Mouse (Mus musculus) cerebellum, postnatal 14 days (tissue): ENCODE data around the gene Xk.
"Not testable (repeated sequence)": the region's sequence is repeated elsewhere in the genome, so short reads cannot be mapped to it uniquely, and the experiment has no call there.

ENCODE experiments used
- DNase-seq, 2 experiments: peaks; one replicate each; pipeline ENCODE4 v3.0.0; 2021; ENCODE audit warnings: mixed read lengths in 2 of 2

The Xk gene

GRCm38 (mm10) chrX:9272460-9273361, at the start of gene Xk:
Gene Xk, plus strand, starts transcription at chrX:9272756.
- peak; percentile 67 to 70 for DNase-seq

GRCm38 (mm10) chrX:9227105-9227504, 45.5 kb upstream of the Xk start:
- peak; percentile 12 to 15 for DNase-seq

- DNase-seq = peak; percentile 43 to 53
These were observed 31.6 kb upstream of the Xk start for GRCm38 (mm10) chrX:9240737-9241591.

DNA sequence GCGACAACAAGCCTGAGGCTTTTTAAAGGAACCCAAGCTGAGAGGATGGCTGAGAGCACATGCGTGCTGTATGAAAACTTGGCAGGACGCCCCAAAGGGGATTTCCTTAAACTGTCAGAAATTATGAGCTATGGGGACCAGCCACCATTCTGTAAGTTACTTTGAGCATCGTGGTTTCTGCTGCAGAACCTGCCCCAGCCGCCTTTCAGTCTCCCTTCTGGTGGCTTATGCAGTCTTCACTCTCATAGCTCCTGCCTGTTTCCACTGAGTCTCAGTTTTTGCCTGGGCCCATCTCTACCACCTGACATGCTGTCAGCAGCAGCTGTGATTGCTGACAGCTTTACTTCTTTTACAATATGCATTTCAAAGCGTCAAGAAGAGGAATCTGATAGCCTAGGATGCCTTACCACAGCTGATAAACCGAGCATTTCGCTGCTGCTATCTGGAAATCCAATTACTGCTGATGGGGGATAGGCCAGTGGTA, 29.1 kb upstream of the Xk start:
- DNase-seq = peak; percentile 34 to 51

GRCm38 (mm10) chrX:9244603-9245336, 27.8 kb upstream of the Xk start:
- DNase-seq = no peak

DNA sequence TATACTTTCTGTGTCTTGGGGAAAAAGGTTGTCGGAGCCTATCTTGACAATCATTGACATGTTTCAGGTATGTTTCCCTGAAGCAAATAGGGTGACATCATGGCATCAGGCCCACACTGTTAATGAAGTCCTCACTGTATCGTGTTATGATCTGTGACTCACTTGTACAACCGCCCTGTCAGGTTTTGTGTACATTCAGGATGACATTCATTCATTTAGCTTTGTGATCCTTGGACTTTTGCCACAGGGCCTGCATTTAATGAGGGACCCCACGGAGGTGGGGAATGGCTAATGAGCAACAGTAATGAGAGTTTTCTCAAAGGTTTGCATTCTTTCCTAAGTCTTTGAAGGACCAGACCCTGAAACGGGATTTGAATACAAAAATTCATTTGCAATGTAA, 23.6 kb upstream of the Xk start:
- DNase-seq = no peak

DNA sequence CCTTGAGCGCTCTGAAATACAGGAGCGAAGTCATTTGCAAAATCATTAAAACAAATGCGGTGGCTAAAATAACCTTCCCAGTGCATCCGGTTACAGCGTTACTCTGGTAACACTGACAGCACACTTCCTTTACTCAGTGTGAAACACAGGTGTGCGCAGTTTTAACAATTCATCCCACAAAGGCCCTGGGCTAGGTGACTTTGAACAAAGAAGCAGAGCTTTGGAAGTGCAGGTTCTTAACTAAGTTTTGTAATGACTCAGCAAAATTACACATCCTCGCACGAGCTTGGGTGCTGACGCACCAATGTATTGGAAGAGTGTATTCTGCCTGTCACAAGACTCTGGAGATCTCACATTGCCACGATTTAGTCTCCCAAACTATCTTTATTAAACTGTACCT, 18.6 kb upstream of the Xk start:
- DNase-seq = no peak

DNA sequence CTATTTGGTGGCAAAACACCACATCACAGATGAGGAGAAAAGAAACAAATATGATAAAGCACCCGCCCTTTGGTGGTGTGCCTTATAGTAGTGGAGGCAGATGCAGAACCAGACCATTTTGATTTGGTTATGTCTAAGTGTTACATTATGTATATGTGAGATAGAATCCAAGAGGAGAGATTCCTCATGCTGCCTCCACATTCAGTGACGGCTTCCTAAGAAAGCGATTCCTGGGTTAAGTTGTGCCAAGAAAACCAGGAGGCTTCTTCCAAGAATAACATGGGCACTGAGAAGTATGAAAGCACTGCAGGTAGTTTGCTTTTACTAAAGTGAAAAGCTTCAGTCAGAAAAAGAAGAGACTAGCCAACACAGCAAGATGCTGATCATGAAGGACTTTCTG, 17.7 kb upstream of the Xk start:
- no peak for DNase-seq

DNA sequence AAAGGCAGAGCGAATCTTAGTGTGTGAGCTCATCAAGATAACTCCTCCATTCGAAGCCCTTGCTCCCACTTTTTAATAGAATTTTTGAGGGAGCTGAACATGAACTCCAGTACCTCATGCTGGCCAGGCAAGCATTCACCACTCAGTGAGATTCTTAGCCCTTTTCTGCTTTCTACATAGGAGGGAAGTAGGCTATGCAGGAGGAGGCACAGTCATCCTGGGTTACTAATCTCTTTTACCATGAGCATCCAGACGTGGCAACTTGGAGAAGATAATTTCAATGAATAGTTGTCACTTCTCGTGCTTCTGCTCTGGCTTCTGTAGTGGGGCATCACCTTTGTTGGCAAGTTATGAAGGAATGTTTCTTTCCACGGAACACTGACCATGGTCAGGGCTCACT, 15.8 kb upstream of the Xk start, which contains the start of gene Gm14862:
Gene Gm14862, minus strand, starts transcription at position 134 of the 400 bp plus-strand sequence.
- no peak for DNase-seq

- no peak for DNase-seq
These were observed 14.7 kb upstream of the Xk start for GRCm38 (mm10) chrX:9257831-9258230.

DNA sequence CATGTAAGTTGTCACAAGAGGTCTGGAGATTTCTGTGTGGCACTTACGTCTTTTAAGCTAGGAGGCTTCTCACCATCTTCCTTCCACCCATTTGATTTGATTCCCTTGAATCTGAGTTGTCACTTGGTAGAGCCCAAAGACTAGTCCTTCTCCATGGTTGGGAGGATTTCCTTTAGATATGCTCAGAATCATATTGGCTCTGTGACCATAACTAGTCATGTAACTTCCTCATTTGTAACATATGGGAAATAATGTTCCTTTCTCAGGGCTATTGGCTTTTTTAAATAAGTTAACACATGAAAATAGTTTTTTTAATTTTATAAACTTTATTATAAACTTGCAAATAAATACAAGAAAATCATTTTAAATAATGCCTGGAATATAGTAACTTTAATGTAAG, 13.3 kb upstream of the Xk start:
- no peak for DNase-seq

- DNase-seq = peak; percentile 61 to 66
These were observed 1.4 kb upstream of the Xk start for GRCm38 (mm10) chrX:9271112-9271511.

GRCm38 (mm10) chrX:9271947-9272459, 553 bp upstream of the Xk start:
- DNase-seq = no peak

DNA sequence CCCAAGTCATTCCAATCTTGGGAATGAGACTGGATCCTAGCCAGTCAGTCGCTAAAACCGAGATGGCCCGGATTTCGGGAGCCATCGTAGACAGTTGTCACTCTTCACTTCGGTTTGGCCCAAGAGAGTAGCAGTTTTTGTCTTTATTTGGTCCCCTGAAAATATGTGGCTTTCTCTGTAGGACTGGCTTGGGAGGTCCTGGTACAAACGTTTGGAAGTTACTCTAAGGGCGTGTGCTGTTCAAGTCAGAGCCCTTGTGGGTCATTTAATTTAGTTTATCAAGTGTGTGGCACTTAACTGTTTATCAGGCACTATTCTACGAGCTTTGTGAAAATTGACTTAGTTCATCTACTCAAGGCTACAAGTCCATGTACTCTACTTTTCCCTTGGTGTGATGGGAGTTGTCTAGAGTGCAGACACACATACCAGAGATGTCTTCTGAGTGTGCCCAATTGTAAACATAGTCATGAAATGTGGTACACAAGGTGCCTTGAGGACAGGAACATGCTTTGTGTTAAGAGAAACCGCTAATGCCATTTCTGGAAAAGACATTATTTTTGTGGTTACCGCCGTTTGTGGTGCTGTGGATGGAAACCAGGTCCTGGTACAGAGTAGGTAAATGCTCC, 934 bp downstream of the Xk start:
- no peak for DNase-seq

DNA sequence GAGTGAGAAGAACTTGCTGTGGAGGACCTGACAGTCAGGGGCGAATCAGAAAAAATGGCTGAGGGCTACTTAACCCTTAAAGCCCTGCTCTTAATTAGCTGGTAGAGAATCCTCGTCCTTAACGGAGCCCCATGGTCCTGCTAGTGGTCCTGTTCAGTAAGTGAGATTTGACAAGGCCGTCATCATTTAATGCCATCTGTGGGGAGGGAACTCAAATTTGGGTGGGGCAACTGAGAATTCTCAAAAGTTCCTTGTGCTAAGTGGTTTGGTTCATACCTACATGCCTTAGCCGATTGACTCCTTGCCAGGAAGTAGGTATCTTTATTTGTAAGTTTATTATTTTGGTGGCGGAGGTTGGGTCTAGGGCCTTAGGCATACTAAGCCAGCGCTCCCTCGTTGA, 1.8 kb downstream of the Xk start:
- no peak for DNase-seq

DNA sequence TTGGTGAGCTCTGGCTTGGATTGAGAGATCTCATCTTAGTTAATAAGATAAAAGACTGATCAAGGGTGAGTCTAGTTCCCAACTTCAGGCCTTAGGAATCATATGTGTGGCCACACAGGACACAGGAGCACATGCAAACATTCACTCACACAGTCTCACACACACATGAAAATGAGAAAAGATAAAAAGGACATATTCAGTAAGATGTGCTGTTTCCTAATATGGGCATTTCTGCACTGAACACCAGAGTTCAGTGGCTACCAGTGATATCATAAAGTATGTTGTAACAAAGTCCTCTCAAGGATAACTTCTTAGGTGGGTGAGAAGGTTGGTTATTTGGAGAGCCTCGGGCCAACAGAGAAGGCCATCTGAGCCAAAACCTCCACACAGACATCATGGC, 10.9 kb downstream of the Xk start, which contains the start of gene H2al1m:
Gene H2al1m, plus strand, starts transcription at position 301 of the 400 bp plus-strand sequence.
- DNase-seq = not testable (repeated sequence)

DNA sequence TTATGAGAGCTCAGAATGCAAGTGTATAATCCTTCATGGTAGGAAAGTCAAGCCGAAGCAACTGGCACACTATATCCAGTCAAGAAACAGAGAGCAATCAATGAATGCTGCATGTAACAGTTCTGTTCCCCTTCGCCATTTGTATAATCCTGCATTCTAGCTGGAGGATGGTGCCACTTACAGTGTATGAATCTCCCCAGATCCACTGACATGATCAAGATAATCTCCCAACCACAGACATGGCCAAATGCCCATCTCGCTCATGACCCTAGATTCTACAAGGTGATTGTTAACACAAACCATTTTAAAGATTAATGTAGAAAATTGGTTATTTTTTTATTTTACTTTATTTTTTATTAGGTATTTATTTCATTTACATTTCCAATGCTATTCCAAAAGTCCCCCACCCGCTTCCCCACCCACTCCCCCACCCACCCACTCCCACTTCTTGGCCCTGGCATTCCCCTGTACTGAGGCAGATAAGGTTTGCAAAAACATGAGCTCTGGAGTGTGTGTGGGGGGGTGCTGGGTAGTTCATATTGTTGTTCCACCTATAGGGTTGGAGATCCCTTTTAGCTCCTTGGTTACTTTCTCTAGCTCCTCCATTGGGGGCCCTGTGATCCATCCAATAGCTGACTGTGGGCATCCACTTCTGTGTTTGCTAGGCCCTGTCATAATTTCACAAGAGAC, 20.7 kb downstream of the Xk start:
- DNase-seq = not testable (repeated sequence)

- no peak for DNase-seq
These were observed 25.9 kb downstream of the Xk start for GRCm38 (mm10) chrX:9298413-9298864.

- DNase-seq = no peak
These were observed 30.2 kb downstream of the Xk start for GRCm38 (mm10) chrX:9302791-9303190.

DNA sequence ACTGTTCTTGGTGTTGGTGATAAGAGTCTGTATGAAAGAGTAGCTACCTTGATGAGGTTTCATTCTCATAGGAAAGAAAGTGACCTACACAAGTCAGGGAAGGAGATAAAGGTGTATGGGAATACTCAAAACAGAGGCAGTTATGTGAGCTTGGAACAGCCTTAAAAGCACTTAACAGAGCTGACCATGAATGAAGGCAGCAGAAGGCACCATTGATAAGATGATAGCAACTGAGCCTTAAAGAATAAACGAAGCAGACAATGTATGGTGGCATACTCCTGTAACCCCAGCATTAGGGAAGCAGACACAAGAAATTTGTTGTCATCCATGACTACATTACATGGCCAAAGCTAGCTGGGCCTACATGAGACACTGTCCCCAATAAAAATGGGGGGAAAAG, 30.9 kb downstream of the Xk start:
- no peak for DNase-seq

GRCm38 (mm10) chrX:9316457-9316856, 43.9 kb downstream of the Xk start:
- DNase-seq = not testable (repeated sequence)
